Mouse (Mus musculus): ENCODE results near the gene Insl3.
"Not testable (repeated sequence)": the region's sequence is repeated elsewhere in the genome, so short reads cannot be mapped to it uniquely, and the experiment has no call there.

- not testable (repeated sequence) for TF ChIP-seq POLR2A (IDR thresholded peaks at IDR 0.05; ENCODE audit: extremely low read depth, insufficient read depth, low read length); CTCF (IDR thresholded peaks at IDR 0.05; ENCODE audit: low read depth, low read length)
These were observed 14.4 kb downstream of the Insl3 start for GRCm38 (mm10) chr8:71703400-71703799.
